Mouse (Mus musculus): Measurements from ENCODE around the gene Astn2.

- TF ChIP-seq GATA1 (IDR thresholded peaks at IDR 0.05; ENCODE audit: borderline replicate concordance, low read length) (no peak), FLI1 (IDR thresholded peaks at IDR 0.05; ENCODE audit: low read length) (no peak)
These were observed 171.6 kb downstream of the Astn2 start for GRCm38 (mm10) chr4:66232799-66233198.
